Comparison of ENCODE assay signal across 22 mouse cellular contexts in genomic region chr11:51761241-51761640, GRCm38 (mm10). TPM values are rescaled to one million over a fixed set of nuclear protein-coding genes. Genes with fewer than 3 reads are reported as not detected.
DNase-seq lines count a peak whose midpoint lies in the region; ATAC-seq and TF ChIP-seq lines count a peak whose summit lies in the region.
"Had no signal": no experiment of that assay in that cellular context is flagged by ENCODE, and none has a peak within 500 bp of the region (broad histone marks: within the 10 kb centered on the region; RNA-seq: fewer than 3 reads in every experiment).

No protein-coding gene starts in this region.

- 73% methylated on average over 5 of the region's 5 CpGs for WGBS in liver, adult 2 months
- WGBS in kidney, embryonic 15.5 days = 78% methylated on average over 5 of the region's 5 CpGs
- 76% methylated on average over 5 of the region's 5 CpGs for WGBS in midbrain, embryonic 14.5 days

- no peaks in the 10 kb centered on the region for H3K36me3 ChIP-seq in liver, adult 2 months (ENCODE audit: control insufficient read depth, insufficient read depth, low read length)
- H3K36me3 ChIP-seq in CH12.LX (replicated peaks in 1 of 2; ENCODE audit: control insufficient read depth in 1 of 2, insufficient read depth in 1 of 2, low read length in 1 of 2) = peaks cover 0 to 8% of the 10 kb centered on the region in 2 experiments
- no peaks in the 10 kb centered on the region for H3K36me3 ChIP-seq in kidney, embryonic 15.5 days
- no peaks in the 10 kb centered on the region for H3K36me3 ChIP-seq in midbrain, embryonic 14.5 days (ENCODE audit: control insufficient read depth, insufficient read depth, low read length)

- peaks cover 9% of the 10 kb centered on the region for H3K79me2 ChIP-seq in liver, adult 2 months (ENCODE audit: control insufficient read depth, insufficient read depth, low read length)
- peaks cover 26% of the 10 kb centered on the region for H3K79me2 ChIP-seq in CH12.LX (replicated peaks; ENCODE audit: control insufficient read depth, extremely low read depth, insufficient read depth, poor library complexity, severe bottlenecking)

- in situ Hi-C loops in CH12.LX (cut with MboI; ENCODE audit: low pct_ligation_motif_present, low pct_unique_long_range_greater_than_20kb, low sequenced_read_pairs) = no loop called here

- H3K4me3 ChIP-seq in liver, adult 2 months (ENCODE audit: insufficient read depth, low read depth, low read length) = no peak overlapping the region
- no peak overlapping the region for H3K4me3 ChIP-seq in CH12.LX (replicated peaks in 1 of 3; ENCODE audit: low read depth in 2 of 3, low read length in 2 of 3, poor library complexity in 1 of 3)
- no peak overlapping the region for H3K4me3 ChIP-seq in kidney, embryonic 15.5 days (replicated peaks)
- no peak overlapping the region for H3K4me3 ChIP-seq in midbrain, embryonic 14.5 days (replicated peaks; ENCODE audit: low read depth, low read length)

- peak; percentile 88 for TF ChIP-seq EP300 in CH12.LX (IDR thresholded peaks at IDR 0.05; ENCODE audit: low read length)

- H3K27me3 ChIP-seq in liver, adult 2 months (ENCODE audit: control insufficient read depth, insufficient read depth, low read length) = no peaks in the 10 kb centered on the region
- H3K27me3 ChIP-seq in CH12.LX (replicated peaks) = no peaks in the 10 kb centered on the region
- peaks cover 9% of the 10 kb centered on the region for H3K27me3 ChIP-seq in kidney, embryonic 15.5 days
- no peaks in the 10 kb centered on the region for H3K27me3 ChIP-seq in midbrain, embryonic 14.5 days (ENCODE audit: control insufficient read depth, insufficient read depth, low read length)
- H3K27me3 ChIP-seq: Patski had no signal

- peaks cover 19% of the 10 kb centered on the region for H3K4me1 ChIP-seq in liver, adult 2 months (ENCODE audit: control insufficient read depth, insufficient read depth, low read length)
- peaks cover 17 to 66% of the 10 kb centered on the region in 2 experiments for H3K4me1 ChIP-seq in CH12.LX (ENCODE audit: control insufficient read depth in 1 of 2, insufficient read depth in 2 of 2)
- H3K4me1 ChIP-seq in kidney, embryonic 15.5 days = peaks cover 26% of the 10 kb centered on the region
- peaks cover 21% of the 10 kb centered on the region for H3K4me1 ChIP-seq in midbrain, embryonic 14.5 days (ENCODE audit: control insufficient read depth, insufficient read depth, low read length)

- no peak for TF ChIP-seq POLR2A in liver, adult 2 months (IDR thresholded peaks at IDR 0.05; ENCODE audit: extremely low read depth, insufficient read depth, low read length)
- no peak for TF ChIP-seq POLR2A in CH12.LX (IDR thresholded peaks at IDR 0.05; ENCODE audit: low read depth, low read length)

- TF ChIP-seq CTCF in liver, adult 2 months (IDR thresholded peaks at IDR 0.05; ENCODE audit: low read depth, low read length) = no peak
- no peak for TF ChIP-seq CTCF in CH12.LX (conservative IDR thresholded peaks at IDR 0.05 in 1 of 2, IDR thresholded peaks at IDR 0.05 in 1 of 2; ENCODE audit: low read depth in 2 of 2, low read length in 2 of 2)

- DNase-seq in liver, adult 2 months (ENCODE audit: extremely low read depth, low read depth, low spot score) = no peak
- no peak for DNase-seq in liver
- peak; percentile 87 for DNase-seq in A20 (ENCODE audit: low read depth, low spot score)
- peak; percentile 40 for DNase-seq in CH12.LX (ENCODE audit: extremely low read depth)
- peak; percentile 73 for DNase-seq in induced T-regulatory cell, adult 2 months (ENCODE audit: low read depth)
- no peak for DNase-seq in embryo, embryonic 10 days (ENCODE audit: low spot score)
- DNase-seq in midbrain, embryonic 14.5 days = no peak
- DNase-seq: adrenal gland, adult 2 months; adrenal gland, adult 8-10 months; adrenal gland, postnatal 10 days; adrenal gland, postnatal 14 days; adrenal gland, postnatal 25 days; adrenal gland, postnatal 36 days; cerebellum, adult 11 months; cerebellum, adult 11-12 months; cerebellum, adult 18-20 months; cerebellum, adult 2 months had no signal

- H3K9me3 ChIP-seq in CH12.LX (replicated peaks; ENCODE audit: low read length) = no peaks in the 10 kb centered on the region
- no peaks in the 10 kb centered on the region for H3K9me3 ChIP-seq in kidney, embryonic 15.5 days (replicated peaks)
- no peaks in the 10 kb centered on the region for H3K9me3 ChIP-seq in midbrain, embryonic 14.5 days (ENCODE audit: control insufficient read depth, low read length)
- H3K9me3 ChIP-seq: G1E had no signal

- peak overlapping the region; percentile 24 for H3K4me2 ChIP-seq in CH12.LX (ENCODE audit: insufficient read depth, low read depth, poor library complexity, severe bottlenecking)
- H3K4me2 ChIP-seq in kidney, embryonic 15.5 days = no peak overlapping the region
- H3K4me2 ChIP-seq in midbrain, embryonic 14.5 days (ENCODE audit: low read length) = no peak overlapping the region

- dilution Hi-C loops in CH12.LX (cut with MboI; ENCODE audit: extremely low pct_ligation_motif_present, extremely low pct_unique_long_range_greater_than_20kb, low sequenced_read_pairs) = no loop called here

- no peak for ATAC-seq in kidney, embryonic 15.5 days (replicated peaks; ENCODE audit: low FRiP score)
- no peak for ATAC-seq in midbrain, embryonic 14.5 days (ENCODE audit: low FRiP score, low TSS enrichment)
- ATAC-seq: activated CD4-positive, CD25-positive, alpha-beta regulatory T cell, adult 4 months; CD4-positive, CD25-positive, alpha-beta regulatory T cell, adult 4 months; Patski had no signal

- no peak overlapping the region for H3K9ac ChIP-seq in liver, adult 2 months (ENCODE audit: low read depth, low read length)
- H3K9ac ChIP-seq in CH12.LX (ENCODE audit: insufficient read depth, low read depth) = no peak overlapping the region
- H3K9ac ChIP-seq in kidney, embryonic 15.5 days = no peak overlapping the region
- H3K9ac ChIP-seq in midbrain, embryonic 14.5 days (replicated peaks; ENCODE audit: low read length) = no peak overlapping the region

- peak overlapping the region; percentile 59; the same call in 1 of the 2 replicates for H3K27ac ChIP-seq in liver, adult 2 months (replicated peaks; ENCODE audit: insufficient read depth, low read depth, low read length)
- H3K27ac ChIP-seq in CH12.LX (ENCODE audit: insufficient read depth, low read depth) = 0 out of 2 replicates have a peak overlapping the region, but pooled peaks have one; percentile 22
- no peak overlapping the region for H3K27ac ChIP-seq in kidney, embryonic 15.5 days
- H3K27ac ChIP-seq in midbrain, embryonic 14.5 days (replicated peaks; ENCODE audit: low read depth, low read length) = no peak overlapping the region

- TF ChIP-seq RAD21 in CH12.LX (IDR thresholded peaks at IDR 0.05; ENCODE audit: low read depth, low read length) = no peak

TF ChIP-seq in CH12.LX, 34 proteins besides CTCF, POLR2A, EP300 and RAD21 (continues in another document):
- peak; percentile 84 for TF ChIP-seq ETS1 (conservative IDR thresholded peaks at IDR 0.05; ENCODE audit: low read depth, low read length)
- no peak; the same call in 1 of the 2 replicates for TF ChIP-seq MAZ (IDR thresholded peaks at IDR 0.05; ENCODE audit: low read depth, low read length)
- no peak for TF ChIP-seq ZKSCAN1 (IDR thresholded peaks at IDR 0.05; ENCODE audit: borderline replicate concordance, low read depth, low read length)
- 0 out of 2 replicates have a peak, but pooled peaks have one; percentile 36 for TF ChIP-seq MAFK (IDR thresholded peaks at IDR 0.05; ENCODE audit: insufficient replicate concordance, low read length)
- peak; percentile 36; the same call in 1 of the 2 replicates for TF ChIP-seq MEF2A (IDR thresholded peaks at IDR 0.05; ENCODE audit: borderline replicate concordance, low read depth, low read length)
- TF ChIP-seq ZMIZ1 (IDR thresholded peaks at IDR 0.05; ENCODE audit: low read depth, low read length) = no peak
- TF ChIP-seq MAX (IDR thresholded peaks at IDR 0.05; ENCODE audit: low read length) = peak; percentile 79
- TF ChIP-seq HCFC1 (IDR thresholded peaks at IDR 0.05; ENCODE audit: low read depth, low read length) = no peak
- TF ChIP-seq SIN3A (IDR thresholded peaks at IDR 0.05; ENCODE audit: low read length) = peak; percentile 78
- TF ChIP-seq CHD1 (IDR thresholded peaks at IDR 0.05; ENCODE audit: low read depth, low read length) = no peak
- no peak for TF ChIP-seq USF1 (IDR thresholded peaks at IDR 0.05; ENCODE audit: low read depth, low read length)
- TF ChIP-seq KAT2A (IDR thresholded peaks at IDR 0.05; ENCODE audit: insufficient replicate concordance, low read length) = no peak
- peak; percentile 97 for TF ChIP-seq IRF4 (IDR thresholded peaks at IDR 0.05; ENCODE audit: low read depth, low read length)
- peak; percentile 72 for TF ChIP-seq JUN (IDR thresholded peaks at IDR 0.05; ENCODE audit: insufficient read depth, low read depth, low read length)
- no peak for TF ChIP-seq ELF1 (IDR thresholded peaks at IDR 0.05; ENCODE audit: low read depth, low read length)
- TF ChIP-seq ZC3H11A (IDR thresholded peaks at IDR 0.05; ENCODE audit: low read depth, low read length) = no peak
- TF ChIP-seq CHD2 (IDR thresholded peaks at IDR 0.05; ENCODE audit: low read length) = 0 out of 2 replicates have a peak, but pooled peaks have one; percentile 30
- no peak for TF ChIP-seq NRF1 (IDR thresholded peaks at IDR 0.05; ENCODE audit: low read depth, low read length)
- no peak for TF ChIP-seq GABPA (IDR thresholded peaks at IDR 0.05; ENCODE audit: insufficient replicate concordance, low read depth, low read length)
- TF ChIP-seq E2F4 (IDR thresholded peaks at IDR 0.05; ENCODE audit: insufficient replicate concordance, low read depth, low read length) = no peak
- TF ChIP-seq TBP (conservative IDR thresholded peaks at IDR 0.05; ENCODE audit: low read depth, low read length) = no peak

RNA-seq across cellular contexts. Expression of gene Sec24a, which starts 2.2 kb away (rescaled TPM):
- 45.1 and 51.1 TPM in 2 replicates for total RNA-seq in liver, adult 2 months (2014; rRNA removed)
- polyA plus RNA-seq in liver, adult 2 months (2012; rRNA removed) = 30.6 and 35.3 TPM in 2 replicates
- 6.3 and 7.2 TPM in 2 replicates for total RNA-seq in CH12.LX (2012; rRNA removed)
- total RNA-seq in CH12.LX (2014; rRNA removed) = 4.6 and 5.5 TPM in 2 replicates
- polyA plus RNA-seq in CH12.LX (2012; ENCODE audit: insufficient read length, low read depth) = 12.0 and 16.8 TPM in 2 replicates
- polyA plus RNA-seq in kidney, embryonic 15.5 days (2015; fragmentation: Nextera tagmentation; extraction: Ambion mirVana) = 14.3 and 15.3 TPM in 2 replicates
- polyA plus RNA-seq in midbrain, embryonic 14.5 days (2014; fragmentation: Nextera tagmentation; extraction: Ambion mirVana) = 15.0 and 16.9 TPM in 2 replicates

RNA-seq across cellular contexts. Expression of gene Sar1b, which starts 2.2 kb away (rescaled TPM):
- 257 and 370 TPM in 2 replicates for total RNA-seq in liver, adult 2 months (2014; rRNA removed)
- polyA plus RNA-seq in liver, adult 2 months (2012; rRNA removed) = 61.0 and 75.6 TPM in 2 replicates
- total RNA-seq in CH12.LX (2012; rRNA removed) (79.3 and 91.9 TPM in 2 replicates), CH12.LX (2014; rRNA removed) (258 and 264 TPM in 2 replicates)
- 129 and 171 TPM in 2 replicates for polyA plus RNA-seq in CH12.LX (2012; ENCODE audit: insufficient read length, low read depth)
- polyA plus RNA-seq in kidney, embryonic 15.5 days (2015; fragmentation: Nextera tagmentation; extraction: Ambion mirVana) = 111 and 114 TPM in 2 replicates
- polyA plus RNA-seq in midbrain, embryonic 14.5 days (2014; fragmentation: Nextera tagmentation; extraction: Ambion mirVana) = 188 and 211 TPM in 2 replicates

Comparison
In these comparisons a context has a peak if more than half of its experiments do, and no peak if none do; other contexts are left out.
1. DNase-seq: peak in A20 (single experiment), CH12.LX (single experiment) and induced T-regulatory cell, adult 2 months (single experiment); none in liver, adult 2 months (single experiment), liver (single experiment), embryo, embryonic 10 days (single experiment) and midbrain, embryonic 14.5 days (single experiment).
2. H3K27ac ChIP-seq: peak in liver, adult 2 months (single experiment) and CH12.LX (single experiment); none in kidney, embryonic 15.5 days (single experiment) and midbrain, embryonic 14.5 days (single experiment).